Comparison of ENCODE assay signal across 12 mouse cellular contexts in the genomic region with DNA sequence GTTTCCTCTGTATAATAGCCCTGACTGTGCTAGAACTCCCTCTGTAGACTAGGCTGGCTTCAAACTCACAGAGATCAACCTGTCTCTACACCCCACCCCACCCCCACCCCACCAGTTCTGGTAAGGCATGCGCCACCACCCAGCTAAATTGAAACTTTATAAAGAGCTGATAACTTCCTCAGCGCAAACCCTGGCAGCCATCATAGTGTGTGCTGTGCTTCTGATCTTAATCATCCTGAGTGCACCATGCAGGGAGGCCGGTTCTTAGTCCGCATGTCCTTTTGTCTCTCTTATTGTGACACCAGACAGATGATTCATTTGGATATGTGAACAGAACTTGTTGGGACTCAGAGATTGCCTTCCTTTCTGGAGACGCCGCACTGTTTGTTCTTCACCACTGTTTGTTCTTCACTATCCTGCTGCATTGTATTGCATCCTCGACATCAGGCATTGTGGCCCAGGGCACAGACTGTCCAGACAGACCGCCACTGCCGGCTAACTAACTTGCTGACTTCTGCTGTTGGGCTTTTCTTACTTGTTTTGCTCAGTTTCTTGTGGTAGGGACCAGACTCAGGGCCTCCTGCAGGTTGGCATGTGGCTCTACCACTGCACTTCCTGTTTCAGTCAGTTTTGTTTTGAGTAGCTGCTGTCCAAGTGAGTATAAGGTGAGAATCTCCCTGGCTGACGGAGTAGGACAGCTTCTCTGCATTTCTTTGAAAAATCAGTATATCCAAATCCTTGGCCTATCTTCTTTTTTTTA. TPM values are rescaled to one million over a fixed set of nuclear protein-coding genes. Genes with fewer than 3 reads are reported as not detected.
A peak's percentile ranks its signal among the peaks of the same experiment; 100 is the strongest.
DNase-seq lines count a peak whose midpoint lies in the region; ATAC-seq and TF ChIP-seq lines count a peak whose summit lies in the region.
"Had no signal": no experiment of that assay in that cellular context is flagged by ENCODE, and none has a peak within 500 bp of the region (broad histone marks: within the 10 kb centered on the region; RNA-seq: fewer than 3 reads in every experiment).

No protein-coding gene starts in this region.

- no peak overlapping the region for H3K27ac ChIP-seq in left cerebral cortex, adult 2 months
- H3K27ac ChIP-seq: intestine, embryonic 15.5 days had no signal

- intact Hi-C loops in left cerebral cortex, adult 2 months (cut with DNase I), result no loop called here

- TF ChIP-seq CTCF in left cerebral cortex, adult 2 months (IDR thresholded peaks at IDR 0.05), result no peak

- ATAC-seq in common myeloid progenitor, adult 5-6 weeks (replicated peaks; ENCODE audit: low read depth, poor library complexity, severe bottlenecking), result peak; percentile 97
- ATAC-seq: intestine, embryonic 15.5 days had no signal

- H3K4me3 ChIP-seq in left cerebral cortex, adult 2 months, result no peak overlapping the region
- H3K4me3 ChIP-seq: intestine, embryonic 15.5 days had no signal

- DNase-seq in heart, adult 11 months, result peak; percentile 88
- no peak for DNase-seq in heart, postnatal 4 days
- DNase-seq in A20 (ENCODE audit: low read depth, low spot score), result peak; percentile 90
- peak; percentile 75 for DNase-seq in naive thymus-derived CD4-positive, alpha-beta T cell, adult 2 months (ENCODE audit: low read depth)
- no peak for DNase-seq in right cerebral cortex, adult 18-20 months
- DNase-seq in kidney, postnatal 14 days, result no peak
- no peak for DNase-seq in left cerebral cortex, adult 2 months (ENCODE audit: extremely low spot score in 1 of 2, low spot score in 2 of 2)
- DNase-seq: cerebellum, postnatal 25 days; left cerebral cortex, postnatal 4 days had no signal

RNA-seq across cellular contexts. Expression of gene Gm21958, which starts 9.8 kb away (rescaled TPM):
- total RNA-seq in heart, postnatal 4 days (2021), result not detected
- total RNA-seq in common myeloid progenitor, adult 5-6 weeks (2017), result 1.1 TPM in 1 of 2 replicates, not detected in the other
- not detected for total RNA-seq in left cerebral cortex, adult 2 months (2021)
- total RNA-seq: heart, adult 8-10 months; left cerebral cortex, postnatal 4 days had no signal

RNA-seq across cellular contexts. Expression of gene Exosc8, which starts 11.3 kb away (rescaled TPM):
- 10 to 100 TPM; 40.3 to 44.7 TPM for total RNA-seq in heart, postnatal 4 days (2021)
- total RNA-seq in common myeloid progenitor, adult 5-6 weeks (2017), result 207 and 282 TPM in 2 replicates
- total RNA-seq in left cerebral cortex, adult 2 months (2021), result 10 to 100 TPM; 34.3 to 37.3 TPM

RNA-seq across cellular contexts. Expression of gene Alg5, which starts 11.4 kb away (rescaled TPM):
- 10 to 100 TPM; 19.2 to 24.0 TPM for total RNA-seq in heart, postnatal 4 days (2021)
- total RNA-seq in common myeloid progenitor, adult 5-6 weeks (2017), result 35.1 and 40.8 TPM in 2 replicates
- 10 to 100 TPM; 17.7 to 18.0 TPM for total RNA-seq in left cerebral cortex, adult 2 months (2021)

RNA-seq across cellular contexts. Expression of gene Supt20, which starts 31.3 kb away (rescaled TPM):
- total RNA-seq in heart, postnatal 4 days (2021), result 10 to 100 TPM; 49.8 to 50.5 TPM
- total RNA-seq in common myeloid progenitor, adult 5-6 weeks (2017), result 75.1 and 91.2 TPM in 2 replicates
- 10 to 100 TPM; 37.6 to 48.2 TPM for total RNA-seq in left cerebral cortex, adult 2 months (2021)

RNA-seq across cellular contexts. Expression of gene Smad9, which starts 31.5 kb away (rescaled TPM):
- 1 to 10 TPM; 1.5 to 1.8 TPM for total RNA-seq in heart, postnatal 4 days (2021)
- total RNA-seq in common myeloid progenitor, adult 5-6 weeks (2017), result not detected in 2 replicates
- total RNA-seq in left cerebral cortex, adult 2 months (2021), result 1 to 10 TPM; 7.8 to 9.4 TPM

Comparison
In these comparisons a context has a peak if more than half of its experiments do, and no peak if none do; other contexts are left out.
1. DNase-seq: peak in heart, adult 11 months (single experiment), A20 (single experiment) and naive thymus-derived CD4-positive, alpha-beta T cell, adult 2 months (single experiment); none in heart, postnatal 4 days (single experiment), right cerebral cortex, adult 18-20 months (single experiment), kidney, postnatal 14 days (single experiment) and left cerebral cortex, adult 2 months (0 of 2).